Mouse (Mus musculus): ENCODE results near the gene Fbxo9. TPM values are rescaled to one million over a fixed set of nuclear protein-coding genes. Genes with fewer than 3 reads are reported as not detected.

The Fbxo9 gene
- polyA plus RNA-seq, 1 experiment from 2014 or later: 45.2 TPM

- Histone ChIP-seq H3K4me3 (ENCODE audit: low read length) (peak overlapping the region; percentile 88), H3K4me1 (ENCODE audit: insufficient read depth, low read length) (peaks cover 21% of the 10 kb centered on the region)
- 2% methylated on average over 42 of the region's 47 CpGs for WGBS
These were observed 4.1 kb upstream of the Fbxo9 start for GRCm38 (mm10) chr9:78112770-78113537.

GRCm38 (mm10) chr9:78111456-78111855 lies 2.6 kb upstream of the Fbxo9 start:
- H3K9ac ChIP-seq (replicated peaks; ENCODE audit: low read length): no peak overlapping the region
- ATAC-seq (ENCODE audit: low FRiP score, low TSS enrichment): no peak
- WGBS: 92% methylated on average over 2 of the region's 2 CpGs
- H3K4me1 ChIP-seq (ENCODE audit: insufficient read depth, low read length): peaks cover 29% of the 10 kb centered on the region
- no peak overlapping the region for H3K4me2 ChIP-seq (replicated peaks; ENCODE audit: low read depth, low read length)
- no peak overlapping the region for H3K4me3 ChIP-seq (ENCODE audit: low read length)
- no peaks in the 10 kb centered on the region for H3K9me3 ChIP-seq (ENCODE audit: low read length)
- H3K27me3 ChIP-seq (ENCODE audit: insufficient read depth, low read length): no peaks in the 10 kb centered on the region
- no peak overlapping the region for H3K27ac ChIP-seq (ENCODE audit: low read length)
- no peaks in the 10 kb centered on the region for H3K36me3 ChIP-seq (ENCODE audit: insufficient read depth, low read length)

More at GRCm38 (mm10) chr9:78112770-78113537, 4.1 kb upstream of the Fbxo9 start:
- no peaks in the 10 kb centered on the region for H3K27me3 ChIP-seq (ENCODE audit: insufficient read depth, low read length)
- peak; percentile 78 for ATAC-seq (ENCODE audit: low FRiP score, low TSS enrichment)
- no peaks in the 10 kb centered on the region for H3K9me3 ChIP-seq (ENCODE audit: low read length)
- H3K4me2 ChIP-seq (replicated peaks; ENCODE audit: low read depth, low read length): peak overlapping the region; percentile 57
- H3K36me3 ChIP-seq (ENCODE audit: insufficient read depth, low read length): no peaks in the 10 kb centered on the region
- peak overlapping the region; percentile 93 for H3K27ac ChIP-seq (ENCODE audit: low read length)
- peak overlapping the region; percentile 94 for H3K9ac ChIP-seq (replicated peaks; ENCODE audit: low read length)

DNA sequence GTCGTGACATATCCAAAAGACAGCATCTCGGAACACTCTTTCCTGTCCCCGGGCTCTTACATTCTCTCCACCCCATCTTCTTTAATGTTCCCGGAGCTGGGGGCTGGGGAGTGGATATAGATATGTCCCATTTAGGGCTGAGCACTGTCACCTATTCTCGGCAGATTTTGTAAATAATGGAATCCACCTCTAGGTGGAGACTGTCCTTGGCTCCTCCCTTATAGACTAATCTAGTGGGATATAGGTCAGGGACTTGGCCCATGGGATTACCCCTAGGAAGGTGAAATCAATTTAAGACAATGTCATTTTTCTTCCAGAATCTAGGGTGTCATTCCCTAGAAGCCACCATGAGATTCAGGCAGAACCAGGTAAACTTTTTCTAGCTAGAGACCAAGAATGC lies 791 bp upstream of the Fbxo9 start:
- H3K27ac ChIP-seq (ENCODE audit: low read length): no peak overlapping the region
- peaks cover 3% of the 10 kb centered on the region; the same call in 1 of the 2 replicates for H3K36me3 ChIP-seq (ENCODE audit: insufficient read depth, low read length)
- no peaks in the 10 kb centered on the region for H3K9me3 ChIP-seq (ENCODE audit: low read length)
- H3K4me1 ChIP-seq (ENCODE audit: insufficient read depth, low read length): peaks cover 34% of the 10 kb centered on the region
- H3K9ac ChIP-seq (replicated peaks; ENCODE audit: low read length): peak overlapping the region; percentile 65; the same call in 1 of the 2 replicates
- no peak for ATAC-seq (ENCODE audit: low FRiP score, low TSS enrichment)
- H3K27me3 ChIP-seq (ENCODE audit: insufficient read depth, low read length): no peaks in the 10 kb centered on the region
- 53% methylated on average over 5 of the region's 5 CpGs for WGBS
- H3K4me2 ChIP-seq (replicated peaks; ENCODE audit: low read depth, low read length): peak overlapping the region; percentile 85
- H3K4me3 ChIP-seq (ENCODE audit: low read length): peak overlapping the region; percentile 90

- Histone ChIP-seq H3K27me3 (ENCODE audit: insufficient read depth, low read length) (no peaks in the 10 kb centered on the region), H3K27ac (ENCODE audit: low read length) (peak overlapping the region; percentile 95), H3K36me3 (ENCODE audit: insufficient read depth, low read length) (peaks cover 6% of the 10 kb centered on the region; the same call in 1 of the 2 replicates), H3K9ac (replicated peaks; ENCODE audit: low read length) (peak overlapping the region; percentile 96), H3K4me3 (ENCODE audit: low read length) (peak overlapping the region; percentile 90), H3K4me1 (ENCODE audit: insufficient read depth, low read length) (peaks cover 26% of the 10 kb centered on the region), H3K9me3 (ENCODE audit: low read length) (no peaks in the 10 kb centered on the region), H3K4me2 (replicated peaks; ENCODE audit: low read depth, low read length) (peak overlapping the region; percentile 85)
- ATAC-seq (ENCODE audit: low FRiP score, low TSS enrichment): peak; percentile 82
- under 1% methylated on average over 87 of the region's 88 CpGs for WGBS
These were observed 711 bp downstream of the Fbxo9 start for GRCm38 (mm10) chr9:78107912-78108795.

DNA sequence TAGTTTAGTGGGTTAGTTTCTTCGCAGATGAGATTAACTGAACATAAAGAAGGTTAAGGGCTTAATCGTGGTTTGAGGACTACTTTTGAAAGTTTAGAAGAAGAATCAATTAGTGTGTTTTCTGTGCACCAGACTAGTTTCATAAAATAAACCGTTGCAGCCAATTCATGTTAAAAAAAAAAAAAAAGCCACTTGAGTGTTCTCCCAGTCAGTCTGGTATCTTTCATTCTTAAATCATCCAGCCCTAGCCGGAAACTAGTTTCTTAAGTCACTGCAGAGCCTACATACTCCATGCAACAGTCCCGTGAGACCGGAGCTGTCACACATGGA lies 1.3 kb downstream of the Fbxo9 start:
- Histone ChIP-seq H3K4me1 (ENCODE audit: insufficient read depth, low read length) (peaks cover 26% of the 10 kb centered on the region), H3K9me3 (ENCODE audit: low read length) (no peaks in the 10 kb centered on the region), H3K4me3 (ENCODE audit: low read length) (peak overlapping the region; percentile 90), H3K27me3 (ENCODE audit: insufficient read depth, low read length) (no peaks in the 10 kb centered on the region), H3K4me2 (replicated peaks; ENCODE audit: low read depth, low read length) (peak overlapping the region; percentile 85), H3K27ac (ENCODE audit: low read length) (peak overlapping the region; percentile 95), H3K9ac (replicated peaks; ENCODE audit: low read length) (peak overlapping the region; percentile 96), H3K36me3 (ENCODE audit: insufficient read depth, low read length) (peaks cover 8% of the 10 kb centered on the region; the same call in 1 of the 2 replicates)
- ATAC-seq (ENCODE audit: low FRiP score, low TSS enrichment): peak; percentile 25
- 15% methylated on average over 6 of the region's 6 CpGs for WGBS

DNA sequence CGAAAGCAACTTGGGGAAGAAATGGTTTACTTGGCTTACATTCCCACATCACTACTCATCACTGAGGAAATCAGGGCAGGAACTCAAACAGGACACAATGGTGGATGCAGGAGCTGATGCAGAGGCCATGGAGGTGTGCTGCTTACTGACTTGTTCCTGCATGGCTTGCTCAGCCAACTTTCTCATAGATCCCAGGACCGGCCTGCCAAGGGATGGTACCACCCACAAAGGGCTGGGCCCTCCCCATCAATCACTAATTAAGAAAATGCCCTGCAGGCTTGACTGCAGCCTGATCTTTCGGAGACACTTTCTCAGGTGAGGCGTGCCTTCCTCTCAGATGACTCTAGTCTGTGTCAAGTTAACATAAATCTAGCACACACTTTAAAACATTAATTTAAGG lies 2.0 kb downstream of the Fbxo9 start:
- H3K27me3 ChIP-seq (ENCODE audit: insufficient read depth, low read length): no peaks in the 10 kb centered on the region
- 57% methylated on average over 4 of the region's 4 CpGs for WGBS
- peaks cover 26% of the 10 kb centered on the region for H3K4me1 ChIP-seq (ENCODE audit: insufficient read depth, low read length)
- H3K36me3 ChIP-seq (ENCODE audit: insufficient read depth, low read length): peaks cover 11% of the 10 kb centered on the region; the same call in 1 of the 2 replicates
- ATAC-seq (ENCODE audit: low FRiP score, low TSS enrichment): no peak
- H3K4me2 ChIP-seq (replicated peaks; ENCODE audit: low read depth, low read length): peak overlapping the region; percentile 85
- H3K4me3 ChIP-seq (ENCODE audit: low read length): peak overlapping the region; percentile 21; the same call in 1 of the 2 replicates
- no peaks in the 10 kb centered on the region for H3K9me3 ChIP-seq (ENCODE audit: low read length)
- H3K27ac ChIP-seq (ENCODE audit: low read length): no peak overlapping the region
- no peak overlapping the region for H3K9ac ChIP-seq (replicated peaks; ENCODE audit: low read length)

DNA sequence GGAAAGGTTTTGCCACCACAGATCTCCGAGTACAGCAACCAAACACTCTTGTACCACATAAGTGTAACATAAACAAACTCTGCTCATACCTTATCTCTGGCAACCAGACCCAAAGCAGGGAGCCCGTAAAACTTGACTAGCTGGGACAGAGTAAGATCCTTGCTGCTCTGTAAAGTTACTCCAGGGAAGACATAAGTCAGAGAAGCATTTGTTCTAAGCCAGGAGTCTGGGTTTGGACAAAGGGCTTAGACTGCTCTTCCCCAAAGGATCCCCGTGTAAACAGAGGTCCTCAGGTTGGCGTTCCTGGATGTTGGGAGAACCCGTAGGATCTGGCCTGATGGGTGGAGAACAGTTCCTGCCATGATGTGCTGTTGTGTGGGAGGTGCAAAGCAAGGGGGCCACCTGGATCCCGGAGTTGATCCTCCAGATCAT lies 3.3 kb downstream of the Fbxo9 start:
- peaks cover 26% of the 10 kb centered on the region for H3K4me1 ChIP-seq (ENCODE audit: insufficient read depth, low read length)
- peaks cover 19% of the 10 kb centered on the region for H3K36me3 ChIP-seq (ENCODE audit: insufficient read depth, low read length)
- no peak overlapping the region for H3K27ac ChIP-seq (ENCODE audit: low read length)
- H3K9ac ChIP-seq (replicated peaks; ENCODE audit: low read length): no peak overlapping the region
- WGBS: 70% methylated on average over 6 of the region's 6 CpGs
- H3K4me3 ChIP-seq (ENCODE audit: low read length): no peak overlapping the region
- H3K4me2 ChIP-seq (replicated peaks; ENCODE audit: low read depth, low read length): no peak overlapping the region
- H3K9me3 ChIP-seq (ENCODE audit: low read length): no peaks in the 10 kb centered on the region
- ATAC-seq (ENCODE audit: low FRiP score, low TSS enrichment): no peak
- no peaks in the 10 kb centered on the region for H3K27me3 ChIP-seq (ENCODE audit: insufficient read depth, low read length)

- Histone ChIP-seq H3K4me1 (ENCODE audit: insufficient read depth, low read length) (peaks cover 26% of the 10 kb centered on the region), H3K27me3 (ENCODE audit: insufficient read depth, low read length) (no peaks in the 10 kb centered on the region), H3K9ac (replicated peaks; ENCODE audit: low read length) (no peak overlapping the region), H3K27ac (ENCODE audit: low read length) (no peak overlapping the region), H3K36me3 (ENCODE audit: insufficient read depth, low read length) (peaks cover 21% of the 10 kb centered on the region), H3K9me3 (ENCODE audit: low read length) (no peaks in the 10 kb centered on the region), H3K4me3 (ENCODE audit: low read length) (no peak overlapping the region), H3K4me2 (replicated peaks; ENCODE audit: low read depth, low read length) (no peak overlapping the region)
- ATAC-seq (ENCODE audit: low FRiP score, low TSS enrichment): no peak
- WGBS: 62% methylated on average over 6 of the region's 6 CpGs
These were observed 3.9 kb downstream of the Fbxo9 start for GRCm38 (mm10) chr9:78104973-78105372.

- Histone ChIP-seq H3K27me3 (ENCODE audit: insufficient read depth, low read length) (no peaks in the 10 kb centered on the region), H3K4me1 (ENCODE audit: insufficient read depth, low read length) (peaks cover 21% of the 10 kb centered on the region), H3K9ac (replicated peaks; ENCODE audit: low read length) (no peak overlapping the region), H3K4me2 (replicated peaks; ENCODE audit: low read depth, low read length) (no peak overlapping the region), H3K36me3 (ENCODE audit: insufficient read depth, low read length) (peaks cover 28% of the 10 kb centered on the region), H3K9me3 (ENCODE audit: low read length) (no peaks in the 10 kb centered on the region), H3K27ac (ENCODE audit: low read length) (no peak overlapping the region), H3K4me3 (ENCODE audit: low read length) (no peak overlapping the region)
- no peak for ATAC-seq (ENCODE audit: low FRiP score, low TSS enrichment)
- WGBS: 81% methylated on average over 8 of the region's 8 CpGs
These were observed 4.8 kb downstream of the Fbxo9 start for GRCm38 (mm10) chr9:78103965-78104560.

Data from kidney, embryonic 16.5 days (tissue).